Mouse (Mus musculus): Measurements from ENCODE around the gene Gabrd.
"Not testable (repeated sequence)": the region's sequence is repeated elsewhere in the genome, so short reads cannot be mapped to it uniquely, and the experiment has no call there.

Gabrd gene

DNA sequence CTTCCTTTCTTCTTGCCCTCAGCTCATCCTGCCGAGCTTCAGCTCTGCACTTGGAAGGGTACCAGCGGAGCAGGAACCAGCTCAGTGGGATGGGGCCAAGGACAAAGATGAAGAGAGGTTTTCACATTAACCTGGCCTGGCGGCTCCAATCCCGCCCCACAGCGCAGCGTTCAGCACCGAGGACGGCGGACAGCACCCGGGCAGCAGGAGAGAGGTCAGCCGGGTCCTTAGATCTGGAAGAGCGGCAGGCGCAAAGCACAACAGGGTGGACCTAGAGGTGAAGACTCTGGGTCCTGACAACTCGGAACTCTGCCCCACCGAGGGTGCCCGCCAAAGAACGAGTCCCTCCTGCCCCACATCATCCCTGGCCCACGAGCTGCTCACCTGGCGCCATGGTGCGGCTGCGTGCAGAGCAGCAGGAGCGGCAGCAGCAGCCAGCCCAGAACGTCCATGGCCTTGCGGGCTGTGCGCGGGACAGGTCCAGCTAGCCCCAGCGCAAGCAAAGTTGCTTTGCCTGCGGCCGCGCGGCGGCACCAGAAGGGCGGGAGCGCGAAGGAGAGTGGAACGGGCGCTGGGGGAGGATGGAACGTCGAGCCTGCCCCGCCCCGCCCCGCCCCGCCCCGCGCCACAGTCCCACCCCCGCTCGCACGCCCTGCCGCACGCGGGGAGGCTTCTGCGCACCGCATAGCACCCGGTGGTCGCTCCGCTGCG lies at the start of gene Gabrd:
TSS of gene Gabrd (minus strand) at position 602 of the 711 bp plus-strand sequence.
- DNase-seq, result peak; percentile 79

DNA sequence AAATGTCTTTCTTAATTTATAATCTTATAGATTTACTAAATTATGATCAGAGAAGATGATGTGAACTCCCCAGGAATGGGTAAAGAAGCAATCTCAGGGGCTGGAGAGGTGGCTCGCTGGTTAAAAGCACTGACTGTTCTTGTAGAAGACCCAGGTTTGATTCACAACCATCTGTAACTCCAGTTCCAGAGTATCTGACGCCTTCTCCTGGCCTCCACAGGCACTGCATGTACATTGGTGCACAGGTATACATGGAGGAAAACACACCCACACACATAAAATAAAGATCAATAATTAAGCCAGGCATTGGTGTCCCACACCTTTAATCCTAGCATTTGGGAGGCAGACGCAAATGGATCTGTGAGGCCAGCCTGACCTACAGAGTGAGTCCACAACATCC lies 44.9 kb upstream of the Gabrd start:
- no peak for DNase-seq

DNA sequence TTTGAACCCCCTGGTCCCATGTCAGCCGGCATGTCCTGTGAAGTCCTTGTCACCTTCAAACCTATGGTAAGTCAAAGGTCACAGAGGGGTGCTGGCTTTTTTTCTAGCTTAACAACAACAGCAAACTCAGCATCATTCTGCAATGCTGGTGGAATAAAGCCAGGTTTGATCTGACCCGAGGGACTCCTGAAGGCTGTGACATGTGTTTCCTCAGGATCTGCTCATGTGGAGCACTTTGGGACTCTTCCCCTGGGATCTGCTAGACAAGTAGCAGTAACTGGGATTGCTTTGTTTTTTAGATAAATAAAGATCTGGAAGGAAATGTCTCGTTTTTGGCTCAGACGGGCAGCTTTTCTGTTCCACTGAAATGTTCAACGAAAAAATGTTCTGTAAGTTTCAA lies 36.1 kb upstream of the Gabrd start:
- peak; percentile 26 for DNase-seq

DNA sequence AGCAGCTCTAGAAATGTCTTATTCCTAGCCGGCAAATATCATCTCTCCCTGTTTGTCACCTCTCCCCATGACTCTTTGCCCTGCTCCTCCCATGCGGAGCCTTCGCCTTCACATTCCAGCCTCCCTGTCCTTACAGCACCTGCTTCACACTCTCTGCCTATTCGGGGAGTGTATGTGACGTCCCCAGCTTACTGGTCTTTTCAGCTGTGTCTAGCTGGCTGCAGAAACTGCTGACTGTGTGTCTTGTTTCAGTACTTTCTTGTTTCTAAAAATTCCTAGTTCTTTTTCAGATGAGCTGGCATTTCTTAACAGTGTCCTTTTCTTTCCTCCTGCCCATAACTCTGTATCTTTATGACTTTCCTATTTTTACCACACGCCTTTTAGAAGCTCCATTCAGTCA lies 34.4 kb upstream of the Gabrd start:
- no peak for DNase-seq

- no peak for DNase-seq
Measured at GRCm38 (mm10) chr4:155429202-155429601, 31.3 kb upstream of the Gabrd start.

- DNase-seq, result no peak
Measured at GRCm38 (mm10) chr4:155428442-155428841, 30.5 kb upstream of the Gabrd start.

- no peak for DNase-seq
Measured at GRCm38 (mm10) chr4:155426272-155426671, 28.4 kb upstream of the Gabrd start.

DNA sequence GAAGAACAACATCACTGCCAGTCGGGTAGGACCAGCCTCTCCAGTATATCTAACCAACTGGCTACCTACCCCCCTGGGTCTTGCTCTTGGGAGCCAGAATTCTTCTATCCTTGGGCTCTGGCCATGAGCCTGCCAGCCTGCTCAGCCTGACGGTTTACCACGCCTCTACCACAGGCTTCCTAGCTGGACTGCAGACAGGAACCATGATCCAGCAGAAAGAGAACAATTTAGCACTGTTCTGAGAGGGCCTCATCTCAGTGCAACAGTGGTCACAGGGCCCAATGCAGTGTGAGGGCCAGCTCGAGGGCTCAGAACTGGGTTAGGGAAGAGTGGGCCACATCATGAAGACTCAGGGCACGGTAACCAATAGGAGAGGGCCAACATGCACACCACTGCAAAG lies 26.1 kb upstream of the Gabrd start:
- no peak for DNase-seq

GRCm38 (mm10) chr4:155421412-155422370 lies 23.8 kb upstream of the Gabrd start:
- not testable (repeated sequence) for DNase-seq

- no peak for DNase-seq
Measured at GRCm38 (mm10) chr4:155420137-155420536, 22.2 kb upstream of the Gabrd start.

DNA sequence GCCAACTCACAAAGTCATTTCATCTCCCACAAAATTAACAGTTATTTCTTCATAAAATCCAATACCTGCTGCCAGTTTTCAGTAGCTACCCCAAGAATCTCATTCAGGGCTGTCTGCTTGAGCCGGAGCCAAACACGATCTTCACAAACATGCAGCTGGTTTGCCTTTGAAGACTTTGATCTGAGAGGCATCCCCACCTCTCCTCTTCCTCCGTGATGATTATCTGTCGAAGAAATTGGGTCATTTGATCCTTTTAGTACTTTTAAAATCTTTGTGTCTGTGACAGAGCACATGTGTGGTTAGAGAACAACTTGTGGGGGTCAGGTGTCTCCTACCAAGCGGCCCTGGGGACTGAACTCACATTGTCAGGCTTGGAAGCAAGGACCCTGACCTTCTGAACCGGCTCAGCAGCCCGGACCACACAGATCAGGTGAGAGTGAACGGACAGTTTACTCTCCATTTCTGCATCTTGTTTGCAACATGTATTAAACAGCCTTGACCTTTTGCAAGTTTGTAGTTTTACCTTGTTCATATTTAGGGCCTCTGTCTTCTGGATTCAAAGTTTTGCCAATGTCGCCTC lies 16.8 kb upstream of the Gabrd start:
- no peak for DNase-seq

DNA sequence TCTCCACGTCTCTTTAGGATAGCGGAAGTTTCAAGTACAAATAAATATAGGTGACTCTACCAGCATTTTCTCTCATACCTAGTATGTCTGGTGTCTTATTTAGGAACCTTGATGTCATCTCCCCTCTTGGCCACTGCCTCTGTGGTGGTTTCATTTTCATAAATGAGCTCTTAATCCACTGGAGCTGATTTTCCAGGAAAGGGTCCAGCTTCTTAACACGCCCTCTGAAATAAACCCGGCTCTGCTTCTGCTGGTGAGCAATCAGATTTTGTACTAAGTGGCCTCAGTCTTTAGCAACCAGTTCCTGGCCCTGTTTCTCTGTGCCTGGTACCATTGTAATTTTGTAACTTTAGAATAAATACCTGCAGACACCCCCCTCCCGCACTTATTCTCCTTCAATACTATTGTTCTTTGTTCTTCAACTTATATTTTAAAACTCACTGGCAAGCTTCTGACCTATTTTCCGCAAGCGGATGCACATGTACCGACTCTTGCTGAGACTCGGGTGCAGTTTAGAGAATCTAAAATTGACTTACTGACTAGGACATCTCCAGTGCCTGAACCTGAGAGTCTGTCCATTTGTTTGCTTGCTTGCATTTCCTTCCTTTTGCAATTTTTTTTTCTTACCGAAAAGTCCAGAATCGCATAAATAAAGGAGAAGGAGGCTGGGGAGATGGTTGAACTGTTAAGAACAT lies 15.9 kb upstream of the Gabrd start:
- DNase-seq, result no peak

GRCm38 (mm10) chr4:155412124-155412523 lies 14.2 kb upstream of the Gabrd start:
- DNase-seq, result no peak

DNA sequence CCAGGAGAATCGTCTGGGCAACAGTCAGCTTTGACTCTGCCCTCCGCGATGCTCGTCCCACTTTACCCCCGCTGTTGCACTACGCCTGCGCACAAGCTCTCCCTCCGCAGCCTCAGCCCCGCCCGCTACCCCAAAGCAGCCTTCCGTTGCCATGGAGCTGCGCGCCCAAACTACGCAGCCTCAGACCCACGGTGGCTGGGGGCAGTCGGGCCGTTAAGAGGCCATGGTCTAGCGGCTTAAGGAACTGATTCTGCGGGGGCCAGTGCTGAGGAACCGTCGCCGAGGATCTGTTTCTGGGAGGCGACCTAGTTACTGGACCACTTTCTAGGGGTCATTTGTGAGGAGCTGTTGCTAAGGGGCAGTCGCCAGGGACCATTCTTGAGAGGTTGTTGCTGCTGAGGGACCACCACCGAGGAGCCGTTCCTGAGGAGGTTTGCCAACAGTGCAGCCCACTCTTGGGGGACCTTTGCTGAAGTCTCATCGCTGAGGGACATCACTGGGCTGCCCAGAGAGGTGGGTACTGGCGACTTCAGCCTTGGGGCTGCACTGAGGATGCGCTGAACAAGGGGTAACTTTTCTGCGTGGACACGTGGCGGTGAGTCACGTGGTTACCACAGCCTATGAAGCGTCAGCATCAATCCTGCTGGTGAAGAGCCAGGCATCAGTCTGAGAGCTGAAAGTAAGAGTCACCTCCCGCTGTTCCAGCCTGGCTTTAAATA lies 11.3 kb upstream of the Gabrd start, which contains the start of gene Cfap74:
TSS of gene Cfap74 (plus strand) at position 133 of the 719 bp plus-strand sequence.
- peak; percentile 19 for DNase-seq

- DNase-seq, result peak; percentile 49
Measured at GRCm38 (mm10) chr4:155408695-155409057, 10.8 kb upstream of the Gabrd start.

DNA sequence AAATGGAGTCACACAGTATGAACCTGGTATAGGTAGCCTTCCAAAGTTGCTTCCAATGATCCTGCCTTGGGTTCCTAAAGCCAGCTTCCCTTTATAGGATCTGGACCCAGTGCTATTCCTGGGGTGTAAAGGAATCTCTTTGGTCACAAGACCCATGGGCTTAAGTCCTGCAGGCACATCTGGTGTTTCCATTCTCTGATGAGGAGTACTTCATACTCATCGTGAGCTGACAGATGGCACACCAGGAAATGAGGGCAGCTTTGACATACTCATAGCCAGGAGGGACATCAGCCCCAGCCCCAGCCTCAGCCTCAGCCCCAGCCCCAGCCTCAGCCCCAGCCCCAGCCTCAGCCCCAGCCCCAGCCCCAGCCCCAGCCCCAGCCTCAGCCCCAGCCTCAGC lies 4.6 kb upstream of the Gabrd start:
- DNase-seq, result no peak

GRCm38 (mm10) chr4:155401121-155401520 lies 3.2 kb upstream of the Gabrd start:
- DNase-seq, result no peak

DNA sequence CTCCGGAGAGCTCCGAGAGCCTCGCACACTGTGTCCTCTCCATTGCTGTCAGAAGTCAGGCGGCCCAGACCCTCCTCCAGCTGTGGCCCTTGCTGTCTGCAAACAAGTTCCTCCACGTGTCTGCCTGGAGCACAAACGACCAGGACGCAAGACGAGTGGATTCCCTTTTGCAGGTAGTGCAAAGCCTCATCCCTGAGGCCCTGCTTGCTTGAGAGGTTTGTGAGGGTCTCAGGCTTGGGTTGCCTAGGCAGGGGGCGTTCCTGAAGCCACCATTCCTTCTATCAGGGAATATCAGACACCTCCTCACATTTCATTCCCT lies 269 bp upstream of the Gabrd start:
- no peak for DNase-seq

GRCm38 (mm10) chr4:155396751-155397150 lies 1.2 kb downstream of the Gabrd start:
- no peak for DNase-seq

- no peak for DNase-seq
Measured at GRCm38 (mm10) chr4:155395471-155395870, 2.4 kb downstream of the Gabrd start.

- DNase-seq, result no peak
Measured at GRCm38 (mm10) chr4:155387166-155387565, 10.7 kb downstream of the Gabrd start.

DNA sequence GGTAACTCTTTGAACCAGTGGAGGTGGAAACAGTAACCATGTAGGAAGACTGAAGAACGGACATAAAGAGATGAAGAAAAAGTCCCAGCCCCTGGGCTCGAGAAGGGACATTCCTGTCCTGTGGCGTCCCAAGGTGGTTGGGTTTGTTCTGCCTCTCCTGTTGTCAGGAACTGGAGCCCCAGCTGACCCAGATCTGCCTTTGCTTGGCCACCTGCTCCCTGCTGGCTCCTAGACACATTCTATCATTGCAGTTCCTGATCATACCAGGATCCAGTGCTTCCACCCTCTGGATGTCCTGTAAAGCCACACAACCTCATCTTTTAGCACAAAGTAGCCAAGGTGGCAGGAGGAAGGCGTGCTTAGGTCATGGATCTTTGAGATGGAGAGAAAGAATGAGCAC lies 14.6 kb downstream of the Gabrd start:
- DNase-seq, result no peak

DNA sequence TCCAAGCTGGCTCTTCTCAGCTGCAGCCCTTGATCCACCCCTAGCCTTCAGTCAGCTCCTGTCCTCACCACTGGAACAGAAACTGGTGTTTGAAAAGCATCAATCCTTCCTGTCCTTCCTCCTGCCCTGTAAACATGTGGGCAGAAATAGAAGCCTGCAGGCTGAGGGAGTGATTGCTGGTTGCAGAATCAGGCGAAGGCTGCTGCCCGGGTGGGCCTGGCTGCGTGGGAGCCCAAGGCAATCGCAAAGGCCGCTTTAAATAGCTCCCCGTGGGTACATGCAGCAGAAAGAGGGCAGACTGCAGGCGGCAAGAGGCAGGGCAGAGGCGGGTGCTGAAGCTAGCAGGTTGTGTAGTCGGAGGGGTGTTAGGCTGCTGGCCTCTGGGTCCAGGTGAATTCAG lies 15.2 kb downstream of the Gabrd start:
- no peak for DNase-seq

Measured in kidney, adult 9 months (tissue).